Mouse (Mus musculus): ENCODE measurements around the gene Mark3.

DNA sequence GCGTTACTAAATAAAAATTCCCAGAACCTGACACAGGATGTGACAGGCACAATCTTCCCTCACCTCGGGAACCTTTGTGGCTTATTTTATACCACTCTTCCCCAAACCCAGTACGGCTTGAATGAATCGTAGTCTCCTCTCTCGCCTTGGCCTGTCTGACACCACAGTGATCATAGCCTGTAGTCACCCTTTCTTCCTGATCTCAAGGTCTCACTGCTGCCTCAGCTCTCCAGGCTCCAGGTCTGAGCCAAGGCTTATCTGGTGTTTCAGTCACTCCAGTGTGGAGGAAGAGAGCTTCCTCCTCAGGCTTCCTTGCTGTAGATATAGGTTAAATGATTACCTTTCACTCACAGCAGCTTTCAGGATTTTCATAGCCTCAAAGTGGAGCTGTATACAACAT, 25.3 kb downstream of the Mark3 start:
- no peak for TF ChIP-seq HCFC1 (IDR thresholded peaks at IDR 0.05; ENCODE audit: borderline replicate concordance, insufficient read depth, low read length)
- TF ChIP-seq CHD2 (IDR thresholded peaks at IDR 0.05; ENCODE audit: low read depth, low read length) = no peak
- TF ChIP-seq ZNF384 (IDR thresholded peaks at IDR 0.05; ENCODE audit: low read depth, low read length) = no peak
